Mouse (Mus musculus) brain, embryonic 14.5 days (tissue): ENCODE measurements around the gene Zfp39. TPM values are rescaled to one million over a fixed set of nuclear protein-coding genes. Genes with fewer than 3 reads are reported as not detected.

Experiments used
- DNase-seq: peaks from one replicate; pipeline ENCODE4 v3.0.0-alpha.2; 2011; ENCODE audit warnings: low read depth
- CTCF ChIP-seq: fragments of 200-500 bp; IDR thresholded peaks from 2 replicates; pipeline ENCODE4 v1.5.1; 2012; ENCODE audit warnings: inconsistent platforms, mild to moderate bottlenecking, moderate library complexity, borderline replicate concordance; ENCODE audit not compliant: insufficient read depth, insufficient read length; ENCODE audit errors: extremely low read depth
- POLR2A ChIP-seq: fragments of 200-500 bp; IDR thresholded peaks from 2 replicates; pipeline ENCODE4 v1.6.1; 2012; ENCODE audit warnings: mild to moderate bottlenecking, inconsistent platforms, borderline replicate concordance; ENCODE audit not compliant: poor library complexity, insufficient read depth, insufficient read length, severe bottlenecking; ENCODE audit errors: extremely low read depth
- polyA plus RNA-seq: library from polyadenylated mRNA; depleted of rRNA; stranded (reverse); fragments of >200 nt; gene quantifications from 2 replicates; pipeline ENCODE4 v1.2.3, GENCODE M21; 2012

Gene Zfp39
- polyA plus RNA-seq, 1 experiment, result 6.0 TPM

GRCm38 (mm10) chr11:58938322-58939087 lies 34.5 kb upstream of the Zfp39 start, which contains the start of gene Rnf187:
TSS of gene Rnf187 (minus strand) at chr11:58938916.
- peak; percentile 98 for DNase-seq
- TF ChIP-seq POLR2A, result peak; percentile 97
- no peak for TF ChIP-seq CTCF

GRCm38 (mm10) chr11:58937909-58938308 lies 33.9 kb upstream of the Zfp39 start:
- TF ChIP-seq CTCF (no peak), POLR2A (no peak)
- DNase-seq, result peak; percentile 63

- peak; percentile 18; the same call in 1 of the 2 replicates for TF ChIP-seq CTCF
- TF ChIP-seq POLR2A, result no peak
- no peak for DNase-seq
Observed at GRCm38 (mm10) chr11:58931576-58931975, 27.6 kb upstream of the Zfp39 start.

- TF ChIP-seq POLR2A (no peak), CTCF (no peak)
Observed at GRCm38 (mm10) chr11:58930254-58930653, 26.2 kb upstream of the Zfp39 start.

GRCm38 (mm10) chr11:58929641-58930040 lies 25.6 kb upstream of the Zfp39 start:
- DNase-seq, result no peak
- TF ChIP-seq POLR2A (no peak), CTCF (no peak)

More at GRCm38 (mm10) chr11:58930254-58930653, 26.2 kb upstream of the Zfp39 start:
- DNase-seq, result no peak

GRCm38 (mm10) chr11:58929055-58929454 lies 25.0 kb upstream of the Zfp39 start:
- TF ChIP-seq POLR2A, result no peak
- TF ChIP-seq CTCF, result no peak
- DNase-seq, result no peak

- TF ChIP-seq CTCF (peak; percentile 84), POLR2A (no peak)
- DNase-seq, result peak; percentile 82
Observed at GRCm38 (mm10) chr11:58927790-58928651, 24.0 kb upstream of the Zfp39 start.

GRCm38 (mm10) chr11:58927053-58927452 lies 23.0 kb upstream of the Zfp39 start:
- no peak for DNase-seq
- no peak for TF ChIP-seq CTCF
- TF ChIP-seq POLR2A, result no peak

- no peak for TF ChIP-seq POLR2A
- no peak for TF ChIP-seq CTCF
Observed at GRCm38 (mm10) chr11:58926651-58927050, 22.6 kb upstream of the Zfp39 start.

GRCm38 (mm10) chr11:58922420-58922819 lies 18.4 kb upstream of the Zfp39 start:
- TF ChIP-seq POLR2A (no peak), CTCF (no peak)
- DNase-seq, result no peak

More at GRCm38 (mm10) chr11:58926651-58927050, 22.6 kb upstream of the Zfp39 start:
- DNase-seq, result no peak

GRCm38 (mm10) chr11:58918759-58919158 lies 14.7 kb upstream of the Zfp39 start:
- DNase-seq, result no peak

More at GRCm38 (mm10) chr11:58918759-58919158, 14.7 kb upstream of the Zfp39 start:
- no peak for TF ChIP-seq POLR2A
- no peak for TF ChIP-seq CTCF
